Mouse (Mus musculus): Measurements from ENCODE around the gene Gm20388. TPM values are rescaled to one million over a fixed set of nuclear protein-coding genes. Genes with fewer than 3 reads are reported as not detected.
A peak's percentile ranks its signal among the peaks of the same experiment; 100 is the strongest.

The Gm20388 gene
- polyA plus RNA-seq, 1 experiment, result 18.7 TPM

DNA sequence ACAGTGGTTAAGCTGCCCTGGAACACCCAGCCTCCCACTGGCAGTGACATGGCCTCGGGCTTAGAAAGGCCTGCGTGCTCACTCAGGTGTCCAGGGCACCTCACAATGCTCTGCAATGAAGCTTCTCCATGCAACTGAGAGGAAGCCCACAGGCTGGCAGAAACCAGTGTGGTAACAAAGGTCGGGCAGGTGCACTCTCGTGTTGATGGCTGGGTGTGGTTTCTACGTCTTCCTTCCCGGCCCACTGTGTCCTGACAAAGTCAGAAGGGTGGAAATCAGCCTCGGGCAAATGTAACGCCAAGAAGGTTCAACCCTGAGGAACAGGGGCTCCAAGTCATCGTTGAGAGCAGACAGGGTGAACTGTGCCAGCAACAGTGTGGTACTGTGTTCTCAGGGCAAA lies 1084.8 kb downstream of the Gm20388 start:
- DNase-seq, result no peak
- Histone ChIP-seq H3K27ac (ENCODE audit: insufficient read depth, low read length) (no peak overlapping the region), H3K4me3 (replicated peaks; ENCODE audit: insufficient read depth, low read depth, low read length) (no peak overlapping the region), H3K4me1 (ENCODE audit: control insufficient read depth, insufficient read depth, low read length) (no peaks in the 10 kb centered on the region), H3K27me3 (ENCODE audit: control insufficient read depth, insufficient read depth, low read length) (no peaks in the 10 kb centered on the region)
- TF ChIP-seq POLR2A (IDR thresholded peaks at IDR 0.05; ENCODE audit: borderline replicate concordance, insufficient read depth, low read length) (no peak), CTCF (IDR thresholded peaks at IDR 0.05; ENCODE audit: borderline replicate concordance, insufficient read depth, low read depth, low read length) (no peak)
- WGBS, result 72% methylated on average over 9 of the region's 9 CpGs

DNA sequence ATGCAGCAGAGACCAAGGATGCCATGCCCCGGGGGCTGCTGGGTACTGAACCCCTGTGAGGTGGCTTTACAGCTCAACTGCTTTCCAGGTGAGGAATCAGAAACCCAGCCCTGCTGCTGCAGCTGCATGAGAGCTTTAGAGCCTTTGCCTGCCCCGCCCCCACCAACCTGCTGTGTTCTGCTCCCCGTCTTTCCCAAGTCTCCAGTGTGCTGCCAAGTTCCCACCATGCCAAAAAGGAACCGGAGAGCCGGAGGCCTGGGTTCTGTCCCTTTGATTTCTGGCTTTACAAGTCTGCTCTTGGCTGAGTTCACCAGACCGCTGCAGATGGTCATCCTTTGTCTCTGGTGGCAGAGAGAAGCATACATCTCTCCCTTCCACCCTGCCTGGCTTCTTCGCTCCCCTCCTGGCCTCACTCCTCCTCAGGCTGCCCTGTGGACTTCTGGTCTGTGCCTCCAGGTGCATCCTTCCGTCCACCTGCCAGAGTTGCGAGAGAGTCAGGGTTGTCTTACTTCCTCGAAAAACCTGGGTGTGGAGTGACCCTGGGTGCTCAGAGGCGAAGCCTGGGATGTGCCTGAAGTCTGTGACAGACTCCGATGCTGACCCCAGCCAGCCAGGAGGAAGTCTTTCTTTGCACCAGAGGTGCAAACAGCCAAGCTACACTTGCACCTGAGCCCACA lies 1086.4 kb downstream of the Gm20388 start:
- Histone ChIP-seq H3K27ac (ENCODE audit: insufficient read depth, low read length) (no peak overlapping the region), H3K4me1 (ENCODE audit: control insufficient read depth, insufficient read depth, low read length) (no peaks in the 10 kb centered on the region), H3K27me3 (ENCODE audit: control insufficient read depth, insufficient read depth, low read length) (no peaks in the 10 kb centered on the region), H3K4me3 (replicated peaks; ENCODE audit: insufficient read depth, low read depth, low read length) (no peak overlapping the region)
- DNase-seq, result peak in 1 of 2 experiments; percentile 14
- no peak for TF ChIP-seq POLR2A (IDR thresholded peaks at IDR 0.05; ENCODE audit: borderline replicate concordance, insufficient read depth, low read length)
- WGBS, result 22% methylated on average over 12 of the region's 12 CpGs

DNA sequence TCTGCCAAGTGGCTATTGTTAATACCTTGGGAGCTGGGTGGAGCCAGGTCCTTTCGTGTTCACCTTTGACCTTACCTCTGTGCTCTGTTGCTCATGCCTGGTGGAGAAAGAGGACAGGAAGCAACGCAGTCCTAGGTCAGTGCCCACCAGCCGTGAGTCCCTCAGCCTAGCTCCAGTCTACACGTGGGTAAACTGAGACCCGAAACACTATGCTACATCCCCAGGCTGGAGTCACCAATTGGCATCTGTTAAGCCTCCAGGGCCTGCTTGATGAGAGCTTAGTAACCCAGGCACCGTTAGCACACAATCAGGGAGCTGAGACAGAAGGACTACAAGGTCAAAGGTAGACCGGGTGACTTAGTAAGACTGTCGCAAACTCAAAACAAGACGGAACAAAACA lies 1087.3 kb downstream of the Gm20388 start:
- Histone ChIP-seq H3K27me3 (ENCODE audit: control insufficient read depth, insufficient read depth, low read length) (no peaks in the 10 kb centered on the region), H3K27ac (ENCODE audit: insufficient read depth, low read length) (no peak overlapping the region), H3K4me3 (replicated peaks; ENCODE audit: insufficient read depth, low read depth, low read length) (no peak overlapping the region), H3K4me1 (ENCODE audit: control insufficient read depth, insufficient read depth, low read length) (no peaks in the 10 kb centered on the region)
- no peak for DNase-seq
- WGBS, result 81% methylated on average over 9 of the region's 9 CpGs
- no peak for TF ChIP-seq POLR2A (IDR thresholded peaks at IDR 0.05; ENCODE audit: borderline replicate concordance, insufficient read depth, low read length)
- TF ChIP-seq CTCF (IDR thresholded peaks at IDR 0.05; ENCODE audit: borderline replicate concordance, insufficient read depth, low read depth, low read length), result no peak

DNA sequence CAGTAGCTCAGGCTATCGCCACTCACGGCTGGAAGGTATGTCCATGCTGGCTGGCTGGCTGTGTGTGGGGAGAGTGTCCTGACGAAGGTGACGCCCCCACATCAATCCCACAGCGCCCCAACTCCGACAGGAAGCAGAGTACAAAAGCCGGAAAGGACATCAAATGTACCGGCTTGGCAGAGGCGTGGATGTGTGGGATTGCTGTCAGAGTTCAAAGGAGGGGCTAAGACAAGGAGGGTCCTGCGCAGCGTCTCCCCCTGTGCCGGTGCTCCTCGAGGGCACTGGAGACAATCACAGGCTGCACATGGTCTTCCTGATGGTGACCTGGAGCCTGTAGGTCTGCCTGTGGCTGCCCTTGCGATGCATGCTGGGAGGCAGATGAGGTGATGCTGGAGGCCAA lies 1088.3 kb downstream of the Gm20388 start:
- DNase-seq, result no peak
- TF ChIP-seq POLR2A (IDR thresholded peaks at IDR 0.05; ENCODE audit: borderline replicate concordance, insufficient read depth, low read length) (no peak), CTCF (IDR thresholded peaks at IDR 0.05; ENCODE audit: borderline replicate concordance, insufficient read depth, low read depth, low read length) (no peak)
- no peak overlapping the region for H3K4me3 ChIP-seq (replicated peaks; ENCODE audit: insufficient read depth, low read depth, low read length)
- H3K4me1 ChIP-seq (ENCODE audit: control insufficient read depth, insufficient read depth, low read length), result no peaks in the 10 kb centered on the region
- H3K27ac ChIP-seq (ENCODE audit: insufficient read depth, low read length), result no peak overlapping the region
- H3K27me3 ChIP-seq (ENCODE audit: control insufficient read depth, insufficient read depth, low read length), result no peaks in the 10 kb centered on the region
- 91% methylated on average over 14 of the region's 14 CpGs for WGBS

DNA sequence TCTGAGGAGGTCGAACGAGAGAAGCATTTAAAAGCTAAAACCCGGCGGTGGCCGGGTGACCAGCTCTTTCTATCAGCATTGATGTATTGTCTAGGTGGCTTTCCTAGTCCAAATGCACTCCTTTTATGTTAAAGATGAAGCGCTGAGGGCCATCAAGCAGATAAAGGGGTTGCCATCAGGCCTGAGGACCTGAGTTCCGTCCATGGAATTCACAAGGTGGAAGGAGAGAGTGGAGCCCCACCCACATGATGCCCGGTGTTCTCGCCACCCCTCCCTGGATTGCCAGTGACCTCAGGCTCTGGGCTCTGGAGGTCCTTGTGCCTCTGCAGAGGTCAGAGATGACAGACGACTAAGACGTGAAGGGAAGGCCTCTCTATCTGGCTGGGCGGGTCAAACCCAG lies 1091.3 kb downstream of the Gm20388 start:
- 86% methylated on average over 12 of the region's 12 CpGs for WGBS
- H3K27me3 ChIP-seq (ENCODE audit: control insufficient read depth, insufficient read depth, low read length), result no peaks in the 10 kb centered on the region
- DNase-seq, result no peak
- H3K4me3 ChIP-seq (replicated peaks; ENCODE audit: insufficient read depth, low read depth, low read length), result no peak overlapping the region
- no peaks in the 10 kb centered on the region for H3K4me1 ChIP-seq (ENCODE audit: control insufficient read depth, insufficient read depth, low read length)
- no peak overlapping the region for H3K27ac ChIP-seq (ENCODE audit: insufficient read depth, low read length)
- TF ChIP-seq CTCF (IDR thresholded peaks at IDR 0.05; ENCODE audit: borderline replicate concordance, insufficient read depth, low read depth, low read length) (no peak), POLR2A (IDR thresholded peaks at IDR 0.05; ENCODE audit: borderline replicate concordance, insufficient read depth, low read length) (no peak)

DNA sequence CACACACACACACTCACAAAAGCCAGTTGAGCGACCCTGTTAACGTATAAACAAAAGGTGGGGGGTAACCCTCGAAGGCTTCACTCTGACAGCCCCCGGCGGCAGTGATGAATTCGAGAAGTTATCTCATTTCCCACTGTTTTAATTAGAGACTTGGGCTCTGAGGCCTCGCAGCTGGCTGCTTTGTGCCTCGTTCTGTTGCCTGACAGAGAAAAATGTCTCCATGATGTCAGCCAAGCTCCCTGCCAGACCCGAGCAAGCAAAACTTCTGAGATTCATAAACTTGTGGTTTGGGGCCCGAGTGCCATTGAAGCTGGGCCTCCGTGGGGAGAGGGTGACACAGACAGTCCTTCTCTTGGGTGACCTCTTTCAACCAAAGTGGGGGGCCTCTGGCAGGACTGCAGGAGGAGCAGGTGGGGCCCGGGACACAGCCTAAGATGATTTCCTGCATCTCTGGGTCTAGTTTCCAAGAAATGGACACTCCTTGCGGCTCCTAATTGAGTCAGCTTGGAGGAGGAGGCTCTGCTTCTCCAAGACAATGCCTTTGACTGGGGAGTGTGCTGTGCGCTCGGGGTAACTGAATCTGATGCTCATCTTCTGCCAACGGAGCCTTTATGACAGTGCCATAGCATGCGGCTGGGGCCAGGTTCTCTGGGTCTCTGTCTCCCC lies 1092.4 kb downstream of the Gm20388 start:
- 41% methylated on average over 17 of the region's 17 CpGs for WGBS
- Histone ChIP-seq H3K27me3 (ENCODE audit: control insufficient read depth, insufficient read depth, low read length) (no peaks in the 10 kb centered on the region), H3K27ac (ENCODE audit: insufficient read depth, low read length) (no peak overlapping the region), H3K4me3 (replicated peaks; ENCODE audit: insufficient read depth, low read depth, low read length) (no peak overlapping the region), H3K4me1 (ENCODE audit: control insufficient read depth, insufficient read depth, low read length) (no peaks in the 10 kb centered on the region)
- TF ChIP-seq POLR2A (IDR thresholded peaks at IDR 0.05; ENCODE audit: borderline replicate concordance, insufficient read depth, low read length) (no peak), CTCF (IDR thresholded peaks at IDR 0.05; ENCODE audit: borderline replicate concordance, insufficient read depth, low read depth, low read length) (no peak)
- DNase-seq, result no peak

DNA sequence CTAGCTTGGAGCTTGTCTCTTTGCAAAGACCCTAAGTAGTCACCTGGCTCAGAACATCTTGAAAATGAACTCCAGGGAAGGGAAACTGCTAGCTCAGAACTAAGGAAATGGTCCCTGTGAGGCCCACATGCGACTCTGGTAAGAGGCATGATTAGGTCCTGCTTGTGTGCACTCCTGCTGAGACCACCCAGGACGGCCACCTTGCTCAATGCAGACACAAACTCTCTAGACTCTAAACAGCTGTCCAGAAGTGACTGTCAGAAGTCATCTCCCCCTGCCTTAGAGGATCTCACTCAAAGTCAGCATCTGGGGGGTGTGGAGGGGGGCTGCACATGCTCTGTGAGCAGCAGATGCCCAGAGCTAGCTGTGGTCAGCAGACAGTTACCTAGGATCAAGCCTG lies 1093.0 kb downstream of the Gm20388 start:
- H3K27ac ChIP-seq (ENCODE audit: insufficient read depth, low read length), result no peak overlapping the region
- WGBS, result 55% methylated on average over 2 of the region's 2 CpGs
- DNase-seq, result no peak
- H3K4me3 ChIP-seq (replicated peaks; ENCODE audit: insufficient read depth, low read depth, low read length), result no peak overlapping the region
- no peaks in the 10 kb centered on the region for H3K27me3 ChIP-seq (ENCODE audit: control insufficient read depth, insufficient read depth, low read length)
- H3K4me1 ChIP-seq (ENCODE audit: control insufficient read depth, insufficient read depth, low read length), result no peaks in the 10 kb centered on the region
- TF ChIP-seq POLR2A (IDR thresholded peaks at IDR 0.05; ENCODE audit: borderline replicate concordance, insufficient read depth, low read length) (no peak), CTCF (IDR thresholded peaks at IDR 0.05; ENCODE audit: borderline replicate concordance, insufficient read depth, low read depth, low read length) (no peak)

DNA sequence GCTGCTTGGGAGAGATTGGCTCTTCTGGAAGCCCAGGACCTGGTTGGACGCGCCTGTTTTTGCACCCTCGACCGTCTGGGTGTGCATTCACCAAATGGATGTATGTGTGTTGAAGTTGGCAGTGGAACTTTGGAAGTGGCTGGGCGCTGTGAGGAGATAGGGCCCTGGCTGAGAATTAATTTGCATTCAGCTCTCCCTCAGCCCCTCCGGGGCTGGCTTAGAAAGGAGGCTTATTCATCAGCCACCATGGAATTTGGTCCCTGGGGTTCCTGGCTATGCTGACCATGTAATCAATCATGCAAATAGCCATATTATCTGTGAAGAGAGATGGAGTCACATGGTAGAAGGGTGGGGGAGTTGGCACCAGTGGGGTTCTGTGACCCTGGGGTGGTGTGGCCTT lies 1102.7 kb downstream of the Gm20388 start:
- Histone ChIP-seq H3K4me1 (ENCODE audit: control insufficient read depth, insufficient read depth, low read length) (no peaks in the 10 kb centered on the region), H3K27me3 (ENCODE audit: control insufficient read depth, insufficient read depth, low read length) (no peaks in the 10 kb centered on the region), H3K4me3 (replicated peaks; ENCODE audit: insufficient read depth, low read depth, low read length) (no peak overlapping the region), H3K27ac (ENCODE audit: insufficient read depth, low read length) (no peak overlapping the region)
- WGBS, result 16% methylated on average over 6 of the region's 6 CpGs
- no peak for DNase-seq
- no peak for TF ChIP-seq POLR2A (IDR thresholded peaks at IDR 0.05; ENCODE audit: borderline replicate concordance, insufficient read depth, low read length)
- TF ChIP-seq CTCF (IDR thresholded peaks at IDR 0.05; ENCODE audit: borderline replicate concordance, insufficient read depth, low read depth, low read length), result no peak
